Mouse (Mus musculus): ENCODE data around the gene Cog5. TPM values are rescaled to one million over a fixed set of nuclear protein-coding genes. Genes with fewer than 3 reads are reported as not detected.
A peak's percentile ranks its signal among the peaks of the same experiment; 100 is the strongest.

Cog5 gene
- total and polyA plus RNA-seq, 3 experiments, result 27.1 to 28.4 TPM; not detected in 1

DNA sequence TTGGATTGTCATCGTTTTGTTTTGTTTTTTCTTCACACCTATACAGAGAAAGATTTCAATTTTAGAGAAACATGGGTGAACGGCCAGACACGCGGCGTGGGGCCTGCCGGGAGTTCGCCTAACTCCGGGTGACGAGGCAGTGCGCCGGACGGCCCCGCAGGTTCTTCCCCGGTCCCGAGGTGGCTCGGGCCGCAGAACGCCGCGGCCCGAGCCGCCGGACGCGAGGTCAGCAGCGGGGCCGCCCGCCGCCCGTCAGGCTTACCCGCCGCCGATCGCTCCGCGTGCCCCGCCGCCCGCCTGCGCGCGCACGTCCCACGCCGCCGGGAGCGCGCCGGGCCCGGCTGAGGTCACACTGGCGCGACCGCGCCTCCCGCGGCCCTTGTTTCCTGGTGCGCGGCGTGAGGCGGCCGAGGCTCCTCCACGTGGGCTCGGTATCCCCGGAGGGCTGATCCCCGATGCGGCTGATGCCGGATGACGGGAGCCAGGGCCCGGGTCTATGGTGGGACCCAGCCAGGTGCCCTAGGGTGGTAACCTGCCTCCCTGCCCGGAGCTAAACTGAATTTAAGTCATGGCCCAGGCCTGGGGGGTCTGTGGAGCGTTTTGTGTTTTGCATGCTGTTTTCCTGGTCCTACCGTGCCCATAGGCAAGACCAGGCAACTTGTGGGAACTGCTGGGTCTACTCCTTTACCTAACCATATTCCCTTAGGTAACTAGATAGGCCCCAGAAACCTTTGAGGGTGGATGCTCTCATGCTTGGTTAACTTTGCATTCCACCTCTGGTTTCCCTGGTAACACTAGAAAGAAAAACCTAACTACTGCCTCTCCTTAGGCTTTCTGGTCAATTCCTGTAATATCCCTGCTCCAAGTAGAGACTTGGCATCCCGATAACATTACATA, 20.1 kb upstream of the Cog5 start, which contains the start of gene Bcap29:
TSS of gene Bcap29 (minus strand) at position 316 of the 897 bp plus-strand sequence.
- Histone ChIP-seq H3K4me1 (ENCODE audit: control insufficient read depth in 1 of 2, insufficient read depth in 2 of 2, low read length in 2 of 2) (peaks cover 8 to 10% of the 10 kb centered on the region in 2 experiments), H3K9ac (ENCODE audit: control insufficient read depth, low read depth, low read length, poor library complexity, severe bottlenecking) (peak within 1 kb of the TSS; percentile 97), H3K79me2 (ENCODE audit: control insufficient read depth, insufficient read depth, low read length, poor library complexity) (peaks cover 22% of the 10 kb centered on the region), H3K27ac (ENCODE audit: control insufficient read depth, low read depth, low read length) (peak within 1 kb of the TSS; percentile 86), H3K9me3 (replicated peaks; ENCODE audit: insufficient read depth, low read length) (no peaks in the 10 kb centered on the region), H3K27me3 (ENCODE audit: control insufficient read depth in 1 of 2, insufficient read depth in 2 of 2, low read length in 2 of 2) (no peaks in the 10 kb centered on the region), H3K4me3 (ENCODE audit: control insufficient read depth in 1 of 2, insufficient read depth in 1 of 2, low read depth in 2 of 2, low read length in 2 of 2) (peak within 1 kb of the TSS; percentile 92 to 100), H3K36me3 (ENCODE audit: control insufficient read depth in 1 of 2, insufficient read depth in 2 of 2, low read length in 2 of 2) (peaks cover 11 to 17% of the 10 kb centered on the region in 2 experiments)
- DNase-seq (ENCODE audit: low read depth, low spot score), result peak; percentile 82
- TF ChIP-seq GATA1 (IDR thresholded peaks at IDR 0.05; ENCODE audit: low read depth, low read length), result no peak
- TF ChIP-seq CTCF (IDR thresholded peaks at IDR 0.05 in 2 of 3, conservative IDR thresholded peaks at IDR 0.05 in 1 of 3; ENCODE audit: control insufficient read depth in 1 of 3, insufficient read depth in 1 of 3, low read depth in 2 of 3, low read length in 3 of 3, poor library complexity in 1 of 3, severe bottlenecking in 1 of 3), result no peak
- no peak for TF ChIP-seq CHD2 (IDR thresholded peaks at IDR 0.05; ENCODE audit: low read length)
- TF ChIP-seq POLR2AphosphoS5 (IDR thresholded peaks at IDR 0.05; ENCODE audit: borderline replicate concordance, low read depth, low read length), result no peak
- TF ChIP-seq USF1 (IDR thresholded peaks at IDR 0.05; ENCODE audit: low read depth, low read length), result 0 out of 2 replicates have a peak, but pooled peaks have one; percentile 32
- no peak for TF ChIP-seq RCOR1 (IDR thresholded peaks at IDR 0.05; ENCODE audit: low read depth, low read length)
- no peak for TF ChIP-seq MEF2A (IDR thresholded peaks at IDR 0.05; ENCODE audit: extremely low read depth, insufficient replicate concordance, low read depth, low read length, poor library complexity, severe bottlenecking)
- peak; percentile 96 for TF ChIP-seq MAX (IDR thresholded peaks at IDR 0.05; ENCODE audit: low read length)
- peak; percentile 63 for TF ChIP-seq ELF1 (IDR thresholded peaks at IDR 0.05; ENCODE audit: low read depth, low read length)
- peak; percentile 93 for TF ChIP-seq MYC (IDR thresholded peaks at IDR 0.05; ENCODE audit: low read depth, low read length)
- TF ChIP-seq MXI1 (IDR thresholded peaks at IDR 0.05; ENCODE audit: low read depth, low read length), result peak; percentile 98
- no peak for TF ChIP-seq UBTF (IDR thresholded peaks at IDR 0.05; ENCODE audit: borderline replicate concordance, insufficient read depth, low read depth, low read length)
- peak; percentile 64; the same call in 1 of the 2 replicates for TF ChIP-seq NRF1 (IDR thresholded peaks at IDR 0.05; ENCODE audit: insufficient read depth, low read depth, low read length, poor library complexity, severe bottlenecking)
- TF ChIP-seq MAFK (IDR thresholded peaks at IDR 0.05; ENCODE audit: borderline replicate concordance, low read depth, low read length), result no peak
- TF ChIP-seq HCFC1 (IDR thresholded peaks at IDR 0.05; ENCODE audit: low read depth, low read length), result peak; percentile 75
- TF ChIP-seq KAT2A (conservative IDR thresholded peaks at IDR 0.05; ENCODE audit: low read depth, low read length), result no peak; the same call in 1 of the 2 replicates
- TF ChIP-seq TCF12 (IDR thresholded peaks at IDR 0.05; ENCODE audit: low read depth, low read length), result peak; percentile 38; the same call in 1 of the 2 replicates
- peak; percentile 79; the same call in 1 of the 2 replicates for TF ChIP-seq CHD1 (IDR thresholded peaks at IDR 0.05; ENCODE audit: low read depth, low read length)
- no peak for TF ChIP-seq E2F4 (IDR thresholded peaks at IDR 0.05; ENCODE audit: borderline replicate concordance, low read depth, low read length)
- no peak for TF ChIP-seq MAZ (IDR thresholded peaks at IDR 0.05; ENCODE audit: low read depth, low read length)
- TF ChIP-seq ZMIZ1 (IDR thresholded peaks at IDR 0.05; ENCODE audit: low read depth, low read length), result 0 out of 2 replicates have a peak, but pooled peaks have one; percentile 74
- TF ChIP-seq POLR2AphosphoS2 (IDR thresholded peaks at IDR 0.05; ENCODE audit: low read length), result 0 out of 2 replicates have a peak, but pooled peaks have one; percentile 40
- TF ChIP-seq TBP (IDR thresholded peaks at IDR 0.05; ENCODE audit: low read depth, low read length), result peak; percentile 43; the same call in 1 of the 2 replicates
- peak; percentile 83; the same call in 1 of the 2 replicates for TF ChIP-seq SIN3A (IDR thresholded peaks at IDR 0.05; ENCODE audit: low read length)
- peak; percentile 74 for TF ChIP-seq NELFE (IDR thresholded peaks at IDR 0.05; ENCODE audit: low read depth, low read length)
- TF ChIP-seq MYB (IDR thresholded peaks at IDR 0.05; ENCODE audit: low read depth, low read length), result no peak
- TF ChIP-seq BHLHE40 (IDR thresholded peaks at IDR 0.05; ENCODE audit: borderline replicate concordance, low read depth, low read length), result no peak
- no peak for TF ChIP-seq ZNF384 (IDR thresholded peaks at IDR 0.05; ENCODE audit: low read depth, low read length)
- no peak for TF ChIP-seq GABPA (IDR thresholded peaks at IDR 0.05; ENCODE audit: low read depth, low read length)
- peak; percentile 72 to 78 for TF ChIP-seq POLR2A (IDR thresholded peaks at IDR 0.05; ENCODE audit: control insufficient read depth in 1 of 2, insufficient read depth in 1 of 2, low read depth in 1 of 2, low read length in 2 of 2, poor library complexity in 1 of 2)
- no peak for TF ChIP-seq ETS1 (IDR thresholded peaks at IDR 0.05; ENCODE audit: low read depth, low read length)
- no peak for TF ChIP-seq USF2 (IDR thresholded peaks at IDR 0.05; ENCODE audit: borderline replicate concordance in 1 of 2, insufficient read depth in 1 of 2, low read depth in 1 of 2, low read length in 2 of 2)
- TF ChIP-seq TAL1 (IDR thresholded peaks at IDR 0.05; ENCODE audit: low read length), result no peak
